Mouse (Mus musculus): ENCODE data around the gene Ly6g6c.

GRCm38 (mm10) chr17:35046681-35047455 lies 18.3 kb upstream of the Ly6g6c start, which contains the start of gene Msh5:
- peak; percentile 50; the same call in 1 of the 2 replicates for TF ChIP-seq POLR2A (IDR thresholded peaks at IDR 0.05; ENCODE audit: control insufficient read depth, low read depth, low read length)
- no peak for TF ChIP-seq CTCF (IDR thresholded peaks at IDR 0.05; ENCODE audit: control insufficient read depth, insufficient read depth, insufficient replicate concordance, low read depth, low read length)
